Mouse (Mus musculus) thymus, postnatal 36 days (tissue): ENCODE measurements around the gene Grik3.

Source experiments
- DNase-seq, 2 experiments: peaks; one replicate each; pipeline ENCODE4 v3.0.0; 2022; ENCODE audit warnings: mixed read lengths in 2 of 2

Grik3 gene

GRCm38 (mm10) chr4:125729305-125730220, 239.1 kb downstream of the Grik3 start:
- no peak for DNase-seq

- no peak for DNase-seq
Measured at GRCm38 (mm10) chr4:125730751-125731150, 240.3 kb downstream of the Grik3 start.

- no peak for DNase-seq
Measured at GRCm38 (mm10) chr4:125736783-125737182, 246.3 kb downstream of the Grik3 start.

GRCm38 (mm10) chr4:125738825-125739224, 248.3 kb downstream of the Grik3 start:
- DNase-seq, result no peak

- no peak for DNase-seq
Measured at GRCm38 (mm10) chr4:125742162-125742571, 251.7 kb downstream of the Grik3 start.

GRCm38 (mm10) chr4:125745902-125746301, 255.4 kb downstream of the Grik3 start:
- no peak for DNase-seq

GRCm38 (mm10) chr4:125756393-125756792, 265.9 kb downstream of the Grik3 start:
- no peak for DNase-seq

- no peak for DNase-seq
Measured at GRCm38 (mm10) chr4:125760326-125760725, 269.8 kb downstream of the Grik3 start.

- no peak for DNase-seq
Measured at GRCm38 (mm10) chr4:125763056-125763455, 272.6 kb downstream of the Grik3 start.
